Mouse (Mus musculus) spleen, adult 18-20 months (tissue): Measurements from ENCODE around the gene Mt3.
"Not testable (repeated sequence)": the region's sequence is repeated elsewhere in the genome, so short reads cannot be mapped to it uniquely, and the experiment has no call there.

Source experiments
- DNase-seq, 2 experiments: peaks; one replicate each; pipeline ENCODE4 v3.0.0; 2022; ENCODE audit warnings: mixed read lengths in 2 of 2

Mt3 gene

GRCm38 (mm10) chr8:94154537-94154936 is 2.1 kb downstream of the Mt3 start:
- DNase-seq, result no peak

- no peak for DNase-seq
Observed at GRCm38 (mm10) chr8:94156092-94156491, 3.7 kb downstream of the Mt3 start.

GRCm38 (mm10) chr8:94165772-94166171 is 13.4 kb downstream of the Mt3 start:
- DNase-seq, result not testable (repeated sequence)

- DNase-seq, result peak; percentile 59 to 87
Observed at GRCm38 (mm10) chr8:94167244-94167643, 14.8 kb downstream of the Mt3 start.

- DNase-seq, result no peak
Observed at GRCm38 (mm10) chr8:94169547-94169946, 17.1 kb downstream of the Mt3 start.

GRCm38 (mm10) chr8:94171321-94171755 is 18.9 kb downstream of the Mt3 start:
- no peak for DNase-seq

GRCm38 (mm10) chr8:94172075-94172808 is 19.8 kb downstream of the Mt3 start, which contains the start of gene Mt2:
Gene Mt2, plus strand, starts transcription at chr8:94172664.
- DNase-seq, result no peak

GRCm38 (mm10) chr8:94172809-94173732 is 20.7 kb downstream of the Mt3 start:
- no peak for DNase-seq

GRCm38 (mm10) chr8:94173848-94174403 is 21.5 kb downstream of the Mt3 start:
- DNase-seq, result no peak

- no peak for DNase-seq
Observed at GRCm38 (mm10) chr8:94174619-94175213, 22.3 kb downstream of the Mt3 start.

- no peak for DNase-seq
Observed at GRCm38 (mm10) chr8:94177716-94178390, 25.4 kb downstream of the Mt3 start.

GRCm38 (mm10) chr8:94178857-94179712 is 26.7 kb downstream of the Mt3 start, which contains the start of gene Mt1:
Gene Mt1, plus strand, starts transcription at chr8:94179082.
- peak; percentile 34 to 40 for DNase-seq

- DNase-seq, result no peak
Observed at GRCm38 (mm10) chr8:94179713-94180560, 27.5 kb downstream of the Mt3 start.

- DNase-seq, result no peak
Observed at GRCm38 (mm10) chr8:94180561-94180908, 28.1 kb downstream of the Mt3 start.

GRCm38 (mm10) chr8:94182055-94182929 is 29.9 kb downstream of the Mt3 start:
- DNase-seq, result no peak

GRCm38 (mm10) chr8:94183117-94183516 is 30.7 kb downstream of the Mt3 start:
- peak; percentile 53 to 68 for DNase-seq

GRCm38 (mm10) chr8:94184357-94184843 is 32.0 kb downstream of the Mt3 start:
- no peak for DNase-seq

- no peak for DNase-seq
Observed at GRCm38 (mm10) chr8:94185791-94186190, 33.4 kb downstream of the Mt3 start.

- peak; percentile 43 to 70 for DNase-seq
Observed at GRCm38 (mm10) chr8:94186542-94186941, 34.1 kb downstream of the Mt3 start.
